Mouse (Mus musculus): ENCODE results near the gene Pigs. TPM values are rescaled to one million over a fixed set of nuclear protein-coding genes. Genes with fewer than 3 reads are reported as not detected.

The Pigs gene
- polyA plus RNA-seq, 1 experiment, result 85.9 TPM

DNA sequence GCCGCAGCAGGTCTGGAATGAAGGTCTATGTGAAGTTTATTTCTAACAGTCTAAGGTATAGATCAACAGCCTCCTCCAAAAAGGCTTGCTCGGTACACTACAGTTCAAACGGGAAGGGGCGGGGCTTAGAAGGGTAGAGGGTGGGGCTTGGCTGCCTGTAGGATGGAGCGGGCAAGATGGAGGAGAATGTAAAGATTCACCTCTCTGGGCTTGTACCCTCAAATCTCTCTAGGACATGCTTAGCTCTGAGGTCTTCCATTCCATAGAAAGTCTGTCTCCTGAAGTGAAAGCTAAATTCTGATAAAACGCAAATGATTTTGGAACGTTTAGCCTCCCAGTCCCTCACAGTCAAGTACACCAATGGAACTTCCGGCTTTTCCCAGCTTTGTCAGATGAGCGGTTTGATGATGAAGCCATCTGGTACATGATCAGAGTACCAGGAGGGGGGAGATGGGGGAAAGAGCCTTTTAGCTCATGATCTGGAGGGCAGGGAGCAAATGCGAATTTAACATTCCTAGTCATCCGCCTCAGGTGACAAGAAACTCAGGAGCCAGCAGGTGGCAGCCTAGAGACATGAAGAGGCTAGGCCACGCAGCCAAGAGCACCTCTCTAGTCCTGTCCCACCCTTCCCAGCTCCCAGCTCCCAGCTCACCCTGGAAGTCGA, 32.0 kb downstream of the Pigs start:
- H3K27ac ChIP-seq (ENCODE audit: insufficient read depth, low read depth, low read length), result no peak overlapping the region
- TF ChIP-seq CTCF (IDR thresholded peaks at IDR 0.05; ENCODE audit: low read depth, low read length) (peak; percentile 76; the same call in 1 of the 2 replicates), POLR2A (IDR thresholded peaks at IDR 0.05; ENCODE audit: borderline replicate concordance, low read depth, low read length) (no peak)
- H3K4me1 ChIP-seq (ENCODE audit: control insufficient read depth, insufficient read depth, low read length), result peaks cover 9% of the 10 kb centered on the region
- peak overlapping the region; percentile 40 for H3K4me3 ChIP-seq (ENCODE audit: insufficient read depth, low read length)

GRCm38 (mm10) chr11:78360789-78361131, 32.5 kb downstream of the Pigs start:
- Histone ChIP-seq H3K27ac (ENCODE audit: insufficient read depth, low read depth, low read length) (no peak overlapping the region), H3K4me3 (ENCODE audit: insufficient read depth, low read length) (no peak overlapping the region)

GRCm38 (mm10) chr11:78363309-78364007, 35.2 kb downstream of the Pigs start:
- H3K4me3 ChIP-seq (ENCODE audit: insufficient read depth, low read length), result no peak overlapping the region
- peaks cover 9% of the 10 kb centered on the region for H3K4me1 ChIP-seq (ENCODE audit: control insufficient read depth, insufficient read depth, low read length)
- no peak overlapping the region for H3K27ac ChIP-seq (ENCODE audit: insufficient read depth, low read depth, low read length)
- no peak for TF ChIP-seq CTCF (IDR thresholded peaks at IDR 0.05; ENCODE audit: low read depth, low read length)
- no peak for TF ChIP-seq POLR2A (IDR thresholded peaks at IDR 0.05; ENCODE audit: borderline replicate concordance, low read depth, low read length)

More at GRCm38 (mm10) chr11:78360789-78361131, 32.5 kb downstream of the Pigs start:
- peaks cover 9% of the 10 kb centered on the region for H3K4me1 ChIP-seq (ENCODE audit: control insufficient read depth, insufficient read depth, low read length)
- TF ChIP-seq CTCF (IDR thresholded peaks at IDR 0.05; ENCODE audit: low read depth, low read length) (no peak), POLR2A (IDR thresholded peaks at IDR 0.05; ENCODE audit: borderline replicate concordance, low read depth, low read length) (no peak)

GRCm38 (mm10) chr11:78364103-78364502, 35.9 kb downstream of the Pigs start:
- H3K4me1 ChIP-seq (ENCODE audit: control insufficient read depth, insufficient read depth, low read length), result peaks cover 9% of the 10 kb centered on the region
- TF ChIP-seq CTCF (IDR thresholded peaks at IDR 0.05; ENCODE audit: low read depth, low read length) (no peak), POLR2A (IDR thresholded peaks at IDR 0.05; ENCODE audit: borderline replicate concordance, low read depth, low read length) (no peak)
- H3K4me3 ChIP-seq (ENCODE audit: insufficient read depth, low read length), result no peak overlapping the region
- no peak overlapping the region for H3K27ac ChIP-seq (ENCODE audit: insufficient read depth, low read depth, low read length)

GRCm38 (mm10) chr11:78367456-78368225, 39.4 kb downstream of the Pigs start:
- Histone ChIP-seq H3K27ac (ENCODE audit: insufficient read depth, low read depth, low read length) (no peak overlapping the region), H3K4me1 (ENCODE audit: control insufficient read depth, insufficient read depth, low read length) (0 out of 2 replicates have a peak, but pooled peaks cover 2% of the 10 kb centered on the region), H3K4me3 (ENCODE audit: insufficient read depth, low read length) (no peak overlapping the region)
- TF ChIP-seq POLR2A (IDR thresholded peaks at IDR 0.05; ENCODE audit: borderline replicate concordance, low read depth, low read length) (no peak), CTCF (IDR thresholded peaks at IDR 0.05; ENCODE audit: low read depth, low read length) (no peak)

DNA sequence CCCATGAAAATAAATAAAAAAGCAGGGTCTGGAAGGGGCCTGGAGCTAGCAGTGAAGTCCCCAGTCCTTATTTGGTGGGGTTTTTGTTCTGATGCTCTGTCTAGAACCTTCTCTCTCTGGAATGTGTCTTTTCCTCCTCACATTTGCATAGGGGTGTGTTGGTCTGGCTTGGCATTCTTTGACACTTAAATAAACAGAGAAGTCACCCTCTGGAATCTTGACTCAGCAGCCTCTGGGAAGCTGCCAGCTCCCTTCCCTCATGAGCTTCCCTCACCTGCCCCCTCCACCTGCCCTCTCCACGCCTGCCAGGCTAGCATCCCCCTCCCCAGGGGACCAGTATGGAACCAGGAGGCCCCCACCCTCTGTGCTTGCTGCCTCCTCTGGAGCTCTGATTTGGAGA, 42.2 kb downstream of the Pigs start:
- TF ChIP-seq CTCF (IDR thresholded peaks at IDR 0.05; ENCODE audit: low read depth, low read length), result no peak
- TF ChIP-seq POLR2A (IDR thresholded peaks at IDR 0.05; ENCODE audit: borderline replicate concordance, low read depth, low read length), result no peak
- Histone ChIP-seq H3K4me1 (ENCODE audit: control insufficient read depth, insufficient read depth, low read length) (peaks cover 4% of the 10 kb centered on the region), H3K4me3 (ENCODE audit: insufficient read depth, low read length) (no peak overlapping the region), H3K27ac (ENCODE audit: insufficient read depth, low read depth, low read length) (no peak overlapping the region)

GRCm38 (mm10) chr11:78371711-78372110, 43.5 kb downstream of the Pigs start:
- H3K27ac ChIP-seq (ENCODE audit: insufficient read depth, low read depth, low read length), result no peak overlapping the region
- H3K4me3 ChIP-seq (ENCODE audit: insufficient read depth, low read length), result no peak overlapping the region
- peaks cover 12% of the 10 kb centered on the region for H3K4me1 ChIP-seq (ENCODE audit: control insufficient read depth, insufficient read depth, low read length)
- TF ChIP-seq POLR2A (IDR thresholded peaks at IDR 0.05; ENCODE audit: borderline replicate concordance, low read depth, low read length) (no peak), CTCF (IDR thresholded peaks at IDR 0.05; ENCODE audit: low read depth, low read length) (no peak)

GRCm38 (mm10) chr11:78372166-78372565, 44.0 kb downstream of the Pigs start:
- H3K27ac ChIP-seq (ENCODE audit: insufficient read depth, low read depth, low read length), result no peak overlapping the region
- no peak for TF ChIP-seq CTCF (IDR thresholded peaks at IDR 0.05; ENCODE audit: low read depth, low read length)
- TF ChIP-seq POLR2A (IDR thresholded peaks at IDR 0.05; ENCODE audit: borderline replicate concordance, low read depth, low read length), result no peak
- H3K4me3 ChIP-seq (ENCODE audit: insufficient read depth, low read length), result no peak overlapping the region
- H3K4me1 ChIP-seq (ENCODE audit: control insufficient read depth, insufficient read depth, low read length), result peaks cover 12% of the 10 kb centered on the region

- TF ChIP-seq POLR2A (IDR thresholded peaks at IDR 0.05; ENCODE audit: borderline replicate concordance, low read depth, low read length), result no peak
- no peak for TF ChIP-seq CTCF (IDR thresholded peaks at IDR 0.05; ENCODE audit: low read depth, low read length)
Observed at GRCm38 (mm10) chr11:78372610-78373009, 44.4 kb downstream of the Pigs start.

More at GRCm38 (mm10) chr11:78372610-78373009, 44.4 kb downstream of the Pigs start:
- Histone ChIP-seq H3K27ac (ENCODE audit: insufficient read depth, low read depth, low read length) (no peak overlapping the region), H3K4me1 (ENCODE audit: control insufficient read depth, insufficient read depth, low read length) (peaks cover 12% of the 10 kb centered on the region), H3K4me3 (ENCODE audit: insufficient read depth, low read length) (no peak overlapping the region)

Measured in bone marrow macrophage, adult 2 months (primary cell).